Comparison of ENCODE assay signal across 18 mouse cellular contexts in genomic region chr11:3802057-3802456, GRCm38 (mm10).
DNase-seq lines count a peak whose midpoint lies in the region; ATAC-seq and TF ChIP-seq lines count a peak whose summit lies in the region.
"Had no signal": no experiment of that assay in that cellular context is flagged by ENCODE, and none has a peak within 500 bp of the region (broad histone marks: within the 10 kb centered on the region; RNA-seq: fewer than 3 reads in every experiment).

No protein-coding gene starts in this region.

- H3K36me3 ChIP-seq in intestine, postnatal 0 days (ENCODE audit: control insufficient read depth, insufficient read depth) = no peaks in the 10 kb centered on the region
- no peaks in the 10 kb centered on the region for H3K36me3 ChIP-seq in intestine, embryonic 16.5 days (ENCODE audit: control insufficient read depth, insufficient read depth, low read length)
- H3K36me3 ChIP-seq in liver, postnatal 0 days (replicated peaks; ENCODE audit: insufficient read depth, low read length) = no peaks in the 10 kb centered on the region
- H3K36me3 ChIP-seq in liver, embryonic 12.5 days = no peaks in the 10 kb centered on the region
- H3K36me3 ChIP-seq: embryonic facial prominence, embryonic 12.5 days; forebrain, embryonic 10.5 days; limb, embryonic 10.5 days; lung, embryonic 15.5 days; midbrain, embryonic 15.5 days had no signal

- no peak overlapping the region for H3K9ac ChIP-seq in intestine, postnatal 0 days (ENCODE audit: low read depth, low read length)
- H3K9ac ChIP-seq in intestine, embryonic 16.5 days (ENCODE audit: low read depth, low read length) = no peak overlapping the region
- no peak overlapping the region for H3K9ac ChIP-seq in liver, postnatal 0 days (replicated peaks)
- no peak overlapping the region for H3K9ac ChIP-seq in liver, embryonic 12.5 days
- H3K9ac ChIP-seq: embryonic facial prominence, embryonic 12.5 days; hindbrain, embryonic 14.5 days; lung, embryonic 15.5 days; midbrain, embryonic 15.5 days had no signal

- no peak for TF ChIP-seq EP300 in liver, postnatal 0 days (IDR thresholded peaks at IDR 0.05; ENCODE audit: low read depth)

- peak; percentile 45 to 50 for DNase-seq in cerebellum, postnatal 10 days
- DNase-seq in cerebellum, adult 8-10 months = no peak
- no peak for DNase-seq in liver, postnatal 0 days
- no peak for DNase-seq in brain, embryonic 14.5 days (ENCODE audit: low read depth)
- no peak for DNase-seq in left cerebral cortex, adult 11 months (ENCODE audit: low spot score)
- DNase-seq: adrenal gland, adult 8-10 months; cerebellum, adult 9-10 months; kidney, postnatal 14 days; layer of hippocampus, adult 9-11 months had no signal

- H3K4me1 ChIP-seq in intestine, postnatal 0 days (replicated peaks; ENCODE audit: control insufficient read depth, insufficient read depth, low read length) = no peaks in the 10 kb centered on the region
- H3K4me1 ChIP-seq in intestine, embryonic 16.5 days (ENCODE audit: control insufficient read depth, insufficient read depth, low read length) = no peaks in the 10 kb centered on the region
- no peaks in the 10 kb centered on the region for H3K4me1 ChIP-seq in liver, postnatal 0 days (ENCODE audit: insufficient read depth)
- H3K4me1 ChIP-seq in liver, embryonic 12.5 days = no peaks in the 10 kb centered on the region
- H3K4me1 ChIP-seq: embryonic facial prominence, embryonic 12.5 days; forebrain, embryonic 10.5 days; lung, embryonic 15.5 days; midbrain, embryonic 15.5 days had no signal

- WGBS in intestine, postnatal 0 days = 18% methylated on average over 1 of the region's 1 CpGs
- 30% methylated on average over 1 of the region's 1 CpGs for WGBS in intestine, embryonic 16.5 days
- WGBS in liver, postnatal 0 days (ENCODE audit: insufficient replicate concordance) = 27% methylated on average over 1 of the region's 1 CpGs
- WGBS in liver, embryonic 12.5 days (ENCODE audit: insufficient replicate concordance) = 38% methylated on average over 1 of the region's 1 CpGs

- 0 out of 2 replicates have a peak, but pooled peaks have one; percentile 36 for ATAC-seq in intestine, postnatal 0 days
- no peak for ATAC-seq in intestine, embryonic 16.5 days
- no peak for ATAC-seq in liver, postnatal 0 days
- ATAC-seq in liver, embryonic 12.5 days = no peak
- ATAC-seq: midbrain, embryonic 15.5 days had no signal

- peak; percentile 74 for TF ChIP-seq CTCF in intestine, postnatal 0 days (IDR thresholded peaks at IDR 0.05; ENCODE audit: low read depth)
- peak; percentile 29 for TF ChIP-seq CTCF in liver, postnatal 0 days (IDR thresholded peaks at IDR 0.05; ENCODE audit: low read depth)
- TF ChIP-seq CTCF in brain, embryonic 14.5 days (IDR thresholded peaks at IDR 0.05; ENCODE audit: borderline replicate concordance, extremely low read depth, insufficient read depth, insufficient read length) = peak; percentile 16; the same call in 1 of the 2 replicates

- H3K9me3 ChIP-seq in intestine, postnatal 0 days (ENCODE audit: control insufficient read depth) = no peaks in the 10 kb centered on the region
- H3K9me3 ChIP-seq in intestine, embryonic 16.5 days (ENCODE audit: control insufficient read depth, low read length) = no peaks in the 10 kb centered on the region
- H3K9me3 ChIP-seq in liver, postnatal 0 days (ENCODE audit: low read length) = no peaks in the 10 kb centered on the region
- H3K9me3 ChIP-seq in liver, embryonic 12.5 days (replicated peaks) = 0 out of 2 replicates have a peak, but pooled peaks cover 4% of the 10 kb centered on the region
- H3K9me3 ChIP-seq: embryonic facial prominence, embryonic 12.5 days; limb, embryonic 10.5 days; lung, embryonic 15.5 days; midbrain, embryonic 15.5 days had no signal

- H3K27ac ChIP-seq in intestine, postnatal 0 days (ENCODE audit: low read depth, low read length) = no peak overlapping the region
- H3K27ac ChIP-seq in intestine, embryonic 16.5 days (ENCODE audit: low read length) = no peak overlapping the region
- H3K27ac ChIP-seq in liver, postnatal 0 days (ENCODE audit: low read depth) = no peak overlapping the region
- no peak overlapping the region for H3K27ac ChIP-seq in liver, embryonic 12.5 days
- H3K27ac ChIP-seq: embryonic facial prominence, embryonic 12.5 days; forebrain, embryonic 10.5 days; hindbrain, embryonic 14.5 days; limb, embryonic 10.5 days; lung, embryonic 15.5 days; midbrain, embryonic 15.5 days had no signal

- H3K27me3 ChIP-seq in intestine, postnatal 0 days (replicated peaks; ENCODE audit: control insufficient read depth, insufficient read depth, low read length) = no peaks in the 10 kb centered on the region
- H3K27me3 ChIP-seq in intestine, embryonic 16.5 days (replicated peaks; ENCODE audit: control insufficient read depth, insufficient read depth, low read length) = no peaks in the 10 kb centered on the region
- H3K27me3 ChIP-seq in liver, postnatal 0 days (ENCODE audit: insufficient read depth, low read length) = no peaks in the 10 kb centered on the region
- H3K27me3 ChIP-seq in liver, embryonic 12.5 days (replicated peaks) = no peaks in the 10 kb centered on the region
- H3K27me3 ChIP-seq: embryonic facial prominence, embryonic 12.5 days; lung, embryonic 15.5 days; midbrain, embryonic 15.5 days had no signal

- no peak overlapping the region for H3K4me2 ChIP-seq in intestine, postnatal 0 days (replicated peaks; ENCODE audit: low read depth)
- H3K4me2 ChIP-seq in intestine, embryonic 16.5 days (ENCODE audit: low read depth, low read length) = no peak overlapping the region
- no peak overlapping the region for H3K4me2 ChIP-seq in liver, postnatal 0 days (ENCODE audit: low read depth, low read length)
- no peak overlapping the region for H3K4me2 ChIP-seq in liver, embryonic 12.5 days
- H3K4me2 ChIP-seq: embryonic facial prominence, embryonic 12.5 days; hindbrain, embryonic 14.5 days; lung, embryonic 15.5 days; midbrain, embryonic 15.5 days had no signal

- no peak overlapping the region for H3K4me3 ChIP-seq in intestine, postnatal 0 days (ENCODE audit: low read depth, low read length)
- H3K4me3 ChIP-seq in intestine, embryonic 16.5 days (ENCODE audit: low read length) = no peak overlapping the region
- no peak overlapping the region for H3K4me3 ChIP-seq in liver, postnatal 0 days (ENCODE audit: low read depth, low read length)
- H3K4me3 ChIP-seq in liver, embryonic 12.5 days = no peak overlapping the region
- H3K4me3 ChIP-seq: embryonic facial prominence, embryonic 12.5 days; forebrain, embryonic 10.5 days; limb, embryonic 10.5 days; lung, embryonic 15.5 days; midbrain, embryonic 15.5 days had no signal

- TF ChIP-seq POLR2A in brain, embryonic 14.5 days (IDR thresholded peaks at IDR 0.05; ENCODE audit: borderline replicate concordance, extremely low read depth, insufficient read depth, insufficient read length, poor library complexity, severe bottlenecking) = no peak

Comparison
In these comparisons a context has a peak if more than half of its experiments do, and no peak if none do; other contexts are left out.
1. DNase-seq: peak in cerebellum, postnatal 10 days (2 of 2); none in cerebellum, adult 8-10 months (single experiment), liver, postnatal 0 days (single experiment), brain, embryonic 14.5 days (single experiment) and left cerebral cortex, adult 11 months (single experiment).
2. CTCF ChIP-seq: peak in every context shown above with its lines; median percentile 74 in intestine, postnatal 0 days; 29 in liver, postnatal 0 days; 16 in brain, embryonic 14.5 days.